In genomic region chr3:89418861-89419250, GRCm38 (mm10) we compare ENCODE assay signal across 8 mouse cellular contexts. TPM values are rescaled to one million over a fixed set of nuclear protein-coding genes. Genes with fewer than 3 reads are reported as not detected.
A peak's percentile ranks its signal among the peaks of the same experiment; 100 is the strongest.
DNase-seq lines count a peak whose midpoint lies in the region; ATAC-seq and TF ChIP-seq lines count a peak whose summit lies in the region.

No protein-coding gene starts in this region.

- POLR2A ChIA-PET in Patski (lab: Charles Lee) = interaction anchor here (0.6 to 4.2 kb wide), 9 partner anchors 12 to 101 kb away, joined by 3 to 56 read pairs (median 5); partner anchors contain the start of genes Efna3, Pbxip1, Pygo2 and Zbtb7b

- peak; percentile 63 for DNase-seq in Patski (ENCODE audit: low read depth, low spot score)
- peak; percentile 69 to 80 for DNase-seq in gastrocnemius, postnatal 36 days
- no peak for DNase-seq in frontal cortex, adult 2 months (ENCODE audit: extremely low spot score in 1 of 2, low spot score in 1 of 2)
- DNase-seq in T-cell, adult 2 months (ENCODE audit: low spot score) = no peak

- no peaks in the 10 kb centered on the region for H3K27me3 ChIP-seq in Patski
- H3K27me3 ChIP-seq in intestine, embryonic 15.5 days (replicated peaks) = no peaks in the 10 kb centered on the region
- H3K27me3 ChIP-seq in liver, embryonic 15.5 days = no peaks in the 10 kb centered on the region
- no peaks in the 10 kb centered on the region for H3K27me3 ChIP-seq in neural tube, embryonic 14.5 days (ENCODE audit: control insufficient read depth, insufficient read depth, low read length)

- H3K9ac ChIP-seq in intestine, embryonic 15.5 days = peak overlapping the region; percentile 60
- H3K9ac ChIP-seq in liver, embryonic 15.5 days = peak overlapping the region; percentile 81
- H3K9ac ChIP-seq in neural tube, embryonic 14.5 days (replicated peaks; ENCODE audit: low read depth, low read length) = peak overlapping the region; percentile 41

- in situ Hi-C loops in Patski (cut with MboI; ENCODE audit: low pct_unique_long_range_greater_than_20kb) = no loop called here

- TF ChIP-seq POLR2A in cortical plate, adult 2 months (IDR thresholded peaks at IDR 0.05; ENCODE audit: extremely low read depth, insufficient read depth, low read length) = no peak

- H3K9me3 ChIP-seq in intestine, embryonic 15.5 days = no peaks in the 10 kb centered on the region
- no peaks in the 10 kb centered on the region for H3K9me3 ChIP-seq in liver, embryonic 15.5 days (replicated peaks)
- H3K9me3 ChIP-seq in neural tube, embryonic 14.5 days (ENCODE audit: control insufficient read depth, low read length) = no peaks in the 10 kb centered on the region

- WGBS in intestine, embryonic 15.5 days = under 1% methylated on average over 16 of the region's 16 CpGs
- 0% methylated on average over 16 of the region's 16 CpGs for WGBS in liver, embryonic 15.5 days (ENCODE audit: insufficient replicate concordance)
- 0% methylated on average over 16 of the region's 16 CpGs for WGBS in neural tube, embryonic 14.5 days

- ATAC-seq in Patski = no peak
- ATAC-seq in intestine, embryonic 15.5 days = peak; percentile 48
- ATAC-seq in liver, embryonic 15.5 days (ENCODE audit: insufficient read depth) = peak; percentile 7; the same call in 1 of the 2 replicates
- ATAC-seq in neural tube, embryonic 14.5 days (ENCODE audit: low read depth) = no peak

- peak overlapping the region; percentile 53 for H3K27ac ChIP-seq in cortical plate, adult 2 months (ENCODE audit: insufficient read depth, low read length)
- peak overlapping the region; percentile 97 for H3K27ac ChIP-seq in intestine, embryonic 15.5 days
- peak overlapping the region; percentile 98 for H3K27ac ChIP-seq in liver, embryonic 15.5 days (replicated peaks)
- peak overlapping the region; percentile 70 for H3K27ac ChIP-seq in neural tube, embryonic 14.5 days (ENCODE audit: low read depth, low read length)

- peak overlapping the region; percentile 73 for H3K4me3 ChIP-seq in cortical plate, adult 2 months (ENCODE audit: insufficient read depth, low read length)
- peak overlapping the region; percentile 51 for H3K4me3 ChIP-seq in intestine, embryonic 15.5 days (replicated peaks)
- H3K4me3 ChIP-seq in liver, embryonic 15.5 days (replicated peaks) = peak overlapping the region; percentile 85
- peak overlapping the region; percentile 56 for H3K4me3 ChIP-seq in neural tube, embryonic 14.5 days (ENCODE audit: low read depth, low read length)

- intact Hi-C loops in gastrocnemius, postnatal 36 days (cut with DNase I) = no loop called here

- CTCF ChIA-PET in Patski (lab: Charles Lee) = interaction anchor here (0.7 to 3.7 kb wide), 7 partner anchors 9 to 63 kb away, joined by 4 to 22 read pairs (median 5); partner anchors contain the start of gene Zbtb7b

- no peak for TF ChIP-seq CTCF in Patski (IDR thresholded peaks at IDR 0.05)
- TF ChIP-seq CTCF in cortical plate, adult 2 months (IDR thresholded peaks at IDR 0.05; ENCODE audit: extremely low read depth, insufficient read depth, low read length) = no peak

- peak overlapping the region; percentile 84 for H3K4me2 ChIP-seq in intestine, embryonic 15.5 days (replicated peaks)
- peak overlapping the region; percentile 95 for H3K4me2 ChIP-seq in liver, embryonic 15.5 days
- H3K4me2 ChIP-seq in neural tube, embryonic 14.5 days (ENCODE audit: low read depth, low read length) = peak overlapping the region; percentile 71

- peaks cover 22% of the 10 kb centered on the region for H3K36me3 ChIP-seq in intestine, embryonic 15.5 days
- peaks cover 45% of the 10 kb centered on the region for H3K36me3 ChIP-seq in liver, embryonic 15.5 days (replicated peaks)
- H3K36me3 ChIP-seq in neural tube, embryonic 14.5 days (ENCODE audit: control insufficient read depth, insufficient read depth, low read length) = peaks cover 10% of the 10 kb centered on the region; the same call in 1 of the 2 replicates

- peaks cover 3% of the 10 kb centered on the region; the same call in 1 of the 2 replicates for H3K4me1 ChIP-seq in cortical plate, adult 2 months (ENCODE audit: control insufficient read depth, insufficient read depth, low read length)
- peaks cover 37% of the 10 kb centered on the region for H3K4me1 ChIP-seq in intestine, embryonic 15.5 days (replicated peaks)
- peaks cover 63% of the 10 kb centered on the region for H3K4me1 ChIP-seq in liver, embryonic 15.5 days (replicated peaks)
- H3K4me1 ChIP-seq in neural tube, embryonic 14.5 days (ENCODE audit: control insufficient read depth, insufficient read depth, low read length) = peaks cover 23% of the 10 kb centered on the region

RNA-seq across cellular contexts. Expression of gene Shc1, which starts 0.6 kb away (rescaled TPM):
- polyA plus RNA-seq in Patski (2021) = 174 TPM
- polyA plus RNA-seq in cortical plate, adult 2 months (2012; rRNA removed) = 17.5 and 18.0 TPM in 2 replicates
- total RNA-seq in gastrocnemius, postnatal 36 days (2021) = 10 to 100 TPM; 20.2 TPM
- polyA plus RNA-seq in intestine, embryonic 15.5 days (2015; fragmentation: Nextera tagmentation; extraction: Ambion mirVana) = 85.6 and 87.3 TPM in 2 replicates
- 44.8 and 50.6 TPM in 2 replicates for polyA plus RNA-seq in liver, embryonic 15.5 days (2015; fragmentation: Nextera tagmentation; extraction: Ambion mirVana)
- 4.1 and 18.9 TPM in 2 replicates for polyA plus RNA-seq in neural tube, embryonic 14.5 days (2014; fragmentation: Nextera tagmentation; extraction: Ambion mirVana)
- 18.2 and 18.6 TPM in 2 replicates for polyA plus RNA-seq in frontal cortex, adult 2 months (2012; rRNA removed)

RNA-seq across cellular contexts. Expression of gene Cks1b, which starts 0.7 kb away (rescaled TPM):
- polyA plus RNA-seq in Patski (2021) = 162 TPM
- 5.2 and 5.4 TPM in 2 replicates for polyA plus RNA-seq in cortical plate, adult 2 months (2012; rRNA removed)
- 1 to 10 TPM; 3.4 to 4.8 TPM for total RNA-seq in gastrocnemius, postnatal 36 days (2021)
- 383 and 386 TPM in 2 replicates for polyA plus RNA-seq in intestine, embryonic 15.5 days (2015; fragmentation: Nextera tagmentation; extraction: Ambion mirVana)
- polyA plus RNA-seq in liver, embryonic 15.5 days (2015; fragmentation: Nextera tagmentation; extraction: Ambion mirVana) = 210 and 229 TPM in 2 replicates
- polyA plus RNA-seq in neural tube, embryonic 14.5 days (2014; fragmentation: Nextera tagmentation; extraction: Ambion mirVana) = 72.0 and 85.4 TPM in 2 replicates
- polyA plus RNA-seq in frontal cortex, adult 2 months (2012; rRNA removed) = 7.1 TPM in 2 replicates

RNA-seq across cellular contexts. Expression of gene Flad1, which starts 7.2 kb away (rescaled TPM):
- 40.6 TPM for polyA plus RNA-seq in Patski (2021)
- 45.4 and 48.7 TPM in 2 replicates for polyA plus RNA-seq in cortical plate, adult 2 months (2012; rRNA removed)
- total RNA-seq in gastrocnemius, postnatal 36 days (2021) = 10 to 100 TPM; 36.7 to 43.6 TPM
- polyA plus RNA-seq in intestine, embryonic 15.5 days (2015; fragmentation: Nextera tagmentation; extraction: Ambion mirVana) = 32.9 and 33.3 TPM in 2 replicates
- polyA plus RNA-seq in liver, embryonic 15.5 days (2015; fragmentation: Nextera tagmentation; extraction: Ambion mirVana) = 14.3 and 16.4 TPM in 2 replicates
- 29.5 and 30.8 TPM in 2 replicates for polyA plus RNA-seq in neural tube, embryonic 14.5 days (2014; fragmentation: Nextera tagmentation; extraction: Ambion mirVana)
- polyA plus RNA-seq in frontal cortex, adult 2 months (2012; rRNA removed) = 43.7 and 47.7 TPM in 2 replicates

RNA-seq across cellular contexts. Expression of gene Pygo2, which starts 11.2 kb away (rescaled TPM):
- polyA plus RNA-seq in Patski (2021) = 68.4 TPM
- polyA plus RNA-seq in cortical plate, adult 2 months (2012; rRNA removed) = 43.4 and 47.2 TPM in 2 replicates
- 10 to 100 TPM in 1 of 2 experiments, 1 to 10 TPM in 1; 8.4 to 11.2 TPM for total RNA-seq in gastrocnemius, postnatal 36 days (2021)
- 32.7 and 33.2 TPM in 2 replicates for polyA plus RNA-seq in intestine, embryonic 15.5 days (2015; fragmentation: Nextera tagmentation; extraction: Ambion mirVana)
- polyA plus RNA-seq in liver, embryonic 15.5 days (2015; fragmentation: Nextera tagmentation; extraction: Ambion mirVana) = 10.1 and 10.6 TPM in 2 replicates
- 39.8 and 50.3 TPM in 2 replicates for polyA plus RNA-seq in neural tube, embryonic 14.5 days (2014; fragmentation: Nextera tagmentation; extraction: Ambion mirVana)
- polyA plus RNA-seq in frontal cortex, adult 2 months (2012; rRNA removed) = 42.5 and 51.0 TPM in 2 replicates

RNA-seq across cellular contexts. Expression of gene Lenep, which starts 16.3 kb away (rescaled TPM):
- not detected for polyA plus RNA-seq in Patski (2021)
- polyA plus RNA-seq in cortical plate, adult 2 months (2012; rRNA removed) = 5.1 and 5.9 TPM in 2 replicates
- total RNA-seq in gastrocnemius, postnatal 36 days (2021) = under 1 TPM in 1 of 2 experiments, not detected in 1; 0.25 TPM
- polyA plus RNA-seq in intestine, embryonic 15.5 days (2015; fragmentation: Nextera tagmentation; extraction: Ambion mirVana) = not detected in 2 replicates
- not detected in 2 replicates for polyA plus RNA-seq in liver, embryonic 15.5 days (2015; fragmentation: Nextera tagmentation; extraction: Ambion mirVana)
- polyA plus RNA-seq in neural tube, embryonic 14.5 days (2014; fragmentation: Nextera tagmentation; extraction: Ambion mirVana) = 0.88 and 1.9 TPM in 2 replicates
- 5.1 and 6.3 TPM in 2 replicates for polyA plus RNA-seq in frontal cortex, adult 2 months (2012; rRNA removed)

Comparison
In these comparisons a context has a peak if more than half of its experiments do, and no peak if none do; other contexts are left out.
1. ATAC-seq: peak in intestine, embryonic 15.5 days (single experiment) and liver, embryonic 15.5 days (single experiment); none in Patski (single experiment) and neural tube, embryonic 14.5 days (single experiment).
2. DNase-seq: peak in Patski (single experiment) and gastrocnemius, postnatal 36 days (2 of 2); none in frontal cortex, adult 2 months (0 of 2) and T-cell, adult 2 months (single experiment).
3. Peak in every context shown above with its lines, with median percentiles within 50 percentile points of each other: H3K27ac ChIP-seq, H3K4me3 ChIP-seq, H3K4me2 ChIP-seq and H3K9ac ChIP-seq.